Mouse (Mus musculus): ENCODE measurements around the gene Rps26. TPM values are rescaled to one million over a fixed set of nuclear protein-coding genes. Genes with fewer than 3 reads are reported as not detected.
A peak's percentile ranks its signal among the peaks of the same experiment; 100 is the strongest.

Gene Rps26
- polyA plus RNA-seq, 1 experiment from 2014 or later = 359 TPM

DNA sequence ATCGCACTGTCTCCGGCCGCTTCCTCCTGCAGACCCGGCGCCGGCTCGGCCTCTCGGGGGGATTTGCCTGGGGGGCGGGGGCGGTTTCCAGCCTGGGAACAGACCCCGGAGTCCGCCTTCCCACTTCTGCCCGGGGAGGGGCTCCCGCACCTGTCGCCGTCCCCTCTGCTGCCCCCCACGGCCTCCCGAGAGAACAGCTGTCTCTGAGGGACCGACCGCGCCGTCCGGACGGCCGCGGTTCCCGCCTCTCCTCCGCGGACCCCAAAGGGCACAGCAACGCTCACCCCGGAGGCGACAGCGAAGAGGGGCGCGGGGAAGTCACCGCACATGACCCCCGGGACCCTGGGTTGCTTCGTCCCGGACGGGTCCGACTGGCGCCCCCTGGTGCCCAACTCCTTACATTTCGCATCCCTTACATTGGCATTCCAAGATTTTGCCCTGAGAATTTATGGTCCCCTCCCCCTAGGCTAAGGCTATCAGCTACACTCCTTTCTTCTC lies 36.3 kb downstream of the Rps26 start:
- H3K9me3 ChIP-seq = no peaks in the 10 kb centered on the region
- no peak overlapping the region; the same call in 1 of the 2 replicates for H3K27ac ChIP-seq (replicated peaks)
- H3K4me1 ChIP-seq (replicated peaks) = peaks cover 18% of the 10 kb centered on the region
- no peaks in the 10 kb centered on the region for H3K36me3 ChIP-seq
- H3K27me3 ChIP-seq = peaks cover 38% of the 10 kb centered on the region
- ATAC-seq (ENCODE audit: low FRiP score, low read depth) = peak; percentile 62
- H3K4me2 ChIP-seq = peak overlapping the region; percentile 99
- peak overlapping the region; percentile 71 for H3K4me3 ChIP-seq
- peak overlapping the region; percentile 42 for H3K9ac ChIP-seq
- under 1% methylated on average over 43 of the region's 43 CpGs for WGBS

GRCm38 (mm10) chr10:128589464-128590192 lies 36.9 kb downstream of the Rps26 start, which contains the start of gene Erbb3:
Erbb3 (minus strand) TSS chr10:128589652.
- Histone ChIP-seq H3K27ac (replicated peaks) (no peak within 1 kb of the TSS; the same call in 1 of the 2 replicates), H3K4me1 (replicated peaks) (peaks cover 18% of the 10 kb centered on the region), H3K27me3 (peaks cover 39% of the 10 kb centered on the region), H3K4me3 (peak within 1 kb of the TSS; percentile 71), H3K36me3 (no peaks in the 10 kb centered on the region), H3K9ac (peak within 1 kb of the TSS; percentile 42), H3K4me2 (peak within 1 kb of the TSS; percentile 99), H3K9me3 (no peaks in the 10 kb centered on the region)
- under 1% methylated on average over 43 of the region's 43 CpGs for WGBS
- ATAC-seq (ENCODE audit: low FRiP score, low read depth) = peak; percentile 21; the same call in 1 of the 2 replicates

GRCm38 (mm10) chr10:128588775-128589463 lies 37.6 kb downstream of the Rps26 start:
- Histone ChIP-seq H3K27me3 (peaks cover 42% of the 10 kb centered on the region), H3K36me3 (no peaks in the 10 kb centered on the region), H3K4me1 (replicated peaks) (peaks cover 18% of the 10 kb centered on the region), H3K4me2 (peak overlapping the region; percentile 99), H3K9ac (peak overlapping the region; percentile 42; the same call in 1 of the 2 replicates), H3K9me3 (no peaks in the 10 kb centered on the region), H3K27ac (replicated peaks) (no peak overlapping the region), H3K4me3 (peak overlapping the region; percentile 71)
- 1% methylated on average over 23 of the region's 23 CpGs for WGBS
- ATAC-seq (ENCODE audit: low FRiP score, low read depth) = peak; percentile 19; the same call in 1 of the 2 replicates

- H3K27me3 ChIP-seq = peaks cover 42% of the 10 kb centered on the region
- no peak overlapping the region for H3K4me3 ChIP-seq
- 33% methylated on average over 1 of the region's 1 CpGs for WGBS
- peaks cover 18% of the 10 kb centered on the region for H3K4me1 ChIP-seq (replicated peaks)
- H3K27ac ChIP-seq (replicated peaks) = no peak overlapping the region
- no peak overlapping the region for H3K9ac ChIP-seq
- H3K4me2 ChIP-seq = no peak overlapping the region
- H3K9me3 ChIP-seq = no peaks in the 10 kb centered on the region
- ATAC-seq (ENCODE audit: low FRiP score, low read depth) = no peak
- H3K36me3 ChIP-seq = no peaks in the 10 kb centered on the region
Measured at GRCm38 (mm10) chr10:128588136-128588535, 38.4 kb downstream of the Rps26 start.

GRCm38 (mm10) chr10:128587697-128588096 lies 38.9 kb downstream of the Rps26 start:
- 0 out of 2 replicates have a peak, but pooled peaks have one; percentile 25 for ATAC-seq (ENCODE audit: low FRiP score, low read depth)
- Histone ChIP-seq H3K4me3 (no peak overlapping the region), H3K9ac (no peak overlapping the region), H3K4me1 (replicated peaks) (peaks cover 18% of the 10 kb centered on the region), H3K27ac (replicated peaks) (no peak overlapping the region), H3K4me2 (no peak overlapping the region), H3K27me3 (peaks cover 42% of the 10 kb centered on the region), H3K9me3 (no peaks in the 10 kb centered on the region), H3K36me3 (no peaks in the 10 kb centered on the region)
- WGBS = 54% methylated on average over 8 of the region's 8 CpGs

DNA sequence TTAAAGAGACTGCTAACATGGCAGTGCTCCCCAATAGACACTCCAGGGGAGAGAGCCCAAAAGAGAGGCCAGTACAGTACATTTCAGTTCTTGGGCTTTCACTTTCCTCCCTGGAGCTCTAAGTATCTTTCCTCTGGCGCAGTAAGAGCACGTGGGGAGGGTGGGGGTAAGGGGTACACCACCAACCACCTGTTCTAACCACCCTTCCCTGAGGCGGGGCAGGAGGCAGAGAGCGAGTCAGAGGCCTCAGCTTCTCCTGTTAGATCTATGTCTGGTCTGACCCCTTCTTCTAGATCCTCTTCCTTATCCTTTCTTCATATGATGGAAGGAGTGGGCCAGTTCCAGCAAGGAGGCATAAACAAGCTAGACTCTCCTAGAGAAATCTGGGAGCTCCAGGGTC lies 39.4 kb downstream of the Rps26 start:
- peaks cover 18% of the 10 kb centered on the region for H3K4me1 ChIP-seq (replicated peaks)
- WGBS = 50% methylated on average over 4 of the region's 4 CpGs
- no peak overlapping the region for H3K4me3 ChIP-seq
- peak overlapping the region; percentile 9; the same call in 1 of the 2 replicates for H3K4me2 ChIP-seq
- H3K9ac ChIP-seq = no peak overlapping the region
- H3K36me3 ChIP-seq = no peaks in the 10 kb centered on the region
- ATAC-seq (ENCODE audit: low FRiP score, low read depth) = no peak
- H3K9me3 ChIP-seq = no peaks in the 10 kb centered on the region
- no peak overlapping the region for H3K27ac ChIP-seq (replicated peaks)
- peaks cover 42% of the 10 kb centered on the region for H3K27me3 ChIP-seq

- Histone ChIP-seq H3K4me2 (peak overlapping the region; percentile 9; the same call in 1 of the 2 replicates), H3K9ac (no peak overlapping the region), H3K4me3 (no peak overlapping the region), H3K27ac (replicated peaks) (no peak overlapping the region), H3K9me3 (no peaks in the 10 kb centered on the region), H3K36me3 (no peaks in the 10 kb centered on the region), H3K27me3 (peaks cover 42% of the 10 kb centered on the region), H3K4me1 (replicated peaks) (peaks cover 18% of the 10 kb centered on the region)
- no peak for ATAC-seq (ENCODE audit: low FRiP score, low read depth)
- 0% methylated on average over 1 of the region's 1 CpGs for WGBS
Measured at GRCm38 (mm10) chr10:128586546-128586945, 40.0 kb downstream of the Rps26 start.

DNA sequence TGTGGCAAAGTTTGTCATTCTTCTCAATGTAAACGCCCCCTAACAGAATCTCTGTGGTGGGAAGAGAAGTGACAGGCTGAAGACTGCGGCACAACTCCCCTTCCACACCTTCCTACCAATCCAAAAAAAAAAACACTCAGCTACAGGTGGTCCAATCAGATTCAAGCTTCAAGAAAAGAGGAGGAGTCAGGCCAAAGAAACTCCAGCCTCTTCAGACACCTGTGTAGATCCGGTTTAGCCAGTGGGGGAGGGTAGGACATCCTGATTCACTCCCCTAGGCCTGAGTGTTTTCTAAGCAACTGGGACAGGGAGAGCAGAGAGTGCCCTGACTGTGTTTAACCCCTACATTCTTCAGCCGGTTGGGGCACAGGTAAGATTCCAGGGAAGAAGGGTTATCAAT lies 42.2 kb downstream of the Rps26 start:
- Histone ChIP-seq H3K27ac (replicated peaks) (no peak overlapping the region), H3K9ac (no peak overlapping the region), H3K4me2 (no peak overlapping the region), H3K4me3 (no peak overlapping the region), H3K9me3 (no peaks in the 10 kb centered on the region), H3K4me1 (replicated peaks) (peaks cover 5% of the 10 kb centered on the region), H3K27me3 (peaks cover 38% of the 10 kb centered on the region), H3K36me3 (no peaks in the 10 kb centered on the region)
- 12% methylated on average over 4 of the region's 4 CpGs for WGBS
- ATAC-seq (ENCODE audit: low FRiP score, low read depth) = no peak

DNA sequence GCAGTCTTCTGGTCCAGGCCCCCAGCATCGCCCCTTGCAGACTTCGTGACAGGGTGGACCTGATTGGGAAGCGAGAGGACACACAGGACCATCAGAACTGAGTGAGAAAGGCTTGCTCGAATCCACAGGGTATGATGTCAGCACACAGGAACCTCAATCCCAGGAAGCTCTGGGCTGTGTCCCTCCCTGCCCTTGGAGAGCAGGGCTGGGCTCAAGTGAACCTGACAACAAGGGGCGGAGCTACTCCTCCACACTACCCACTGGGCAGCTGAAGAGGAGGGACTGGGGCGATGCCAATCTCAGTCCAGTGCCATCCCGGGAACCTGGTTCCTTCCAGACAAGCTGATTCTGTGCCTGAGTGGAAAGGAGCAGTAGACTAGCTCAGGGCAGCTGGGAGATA lies 42.9 kb downstream of the Rps26 start:
- 21% methylated on average over 7 of the region's 7 CpGs for WGBS
- no peaks in the 10 kb centered on the region for H3K4me1 ChIP-seq (replicated peaks)
- no peak for ATAC-seq (ENCODE audit: low FRiP score, low read depth)
- H3K27me3 ChIP-seq = peaks cover 33% of the 10 kb centered on the region
- H3K27ac ChIP-seq (replicated peaks) = no peak overlapping the region
- H3K36me3 ChIP-seq = no peaks in the 10 kb centered on the region
- H3K9ac ChIP-seq = no peak overlapping the region
- H3K4me2 ChIP-seq = no peak overlapping the region
- H3K9me3 ChIP-seq = no peaks in the 10 kb centered on the region
- H3K4me3 ChIP-seq = no peak overlapping the region

DNA sequence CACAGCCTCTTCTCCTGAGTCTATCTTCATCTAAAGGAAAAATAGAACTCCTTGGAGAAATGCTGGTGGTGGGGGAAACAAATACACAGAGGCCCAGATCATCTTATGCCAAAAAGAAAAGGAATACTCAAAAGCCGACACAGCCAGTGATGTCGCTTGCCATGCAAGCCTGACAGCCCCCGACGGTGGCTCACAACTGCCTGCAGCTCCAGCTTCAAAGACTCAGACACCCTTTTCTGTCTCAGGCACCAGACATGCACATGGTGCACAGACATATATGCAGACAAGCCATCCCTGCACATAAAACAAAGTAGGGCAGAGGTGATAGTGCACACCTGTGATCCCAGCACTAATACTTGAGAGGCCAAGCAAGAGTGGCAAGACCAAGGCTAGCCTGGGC lies 46.8 kb downstream of the Rps26 start:
- WGBS = 85% methylated on average over 4 of the region's 4 CpGs
- 0 out of 2 replicates have a peak, but pooled peaks cover 4% of the 10 kb centered on the region for H3K27me3 ChIP-seq
- no peak overlapping the region for H3K9ac ChIP-seq
- H3K4me1 ChIP-seq (replicated peaks) = no peaks in the 10 kb centered on the region
- no peaks in the 10 kb centered on the region for H3K9me3 ChIP-seq
- no peak overlapping the region for H3K4me2 ChIP-seq
- ATAC-seq (ENCODE audit: low FRiP score, low read depth) = no peak
- H3K27ac ChIP-seq (replicated peaks) = no peak overlapping the region
- no peaks in the 10 kb centered on the region for H3K36me3 ChIP-seq
- no peak overlapping the region for H3K4me3 ChIP-seq

DNA sequence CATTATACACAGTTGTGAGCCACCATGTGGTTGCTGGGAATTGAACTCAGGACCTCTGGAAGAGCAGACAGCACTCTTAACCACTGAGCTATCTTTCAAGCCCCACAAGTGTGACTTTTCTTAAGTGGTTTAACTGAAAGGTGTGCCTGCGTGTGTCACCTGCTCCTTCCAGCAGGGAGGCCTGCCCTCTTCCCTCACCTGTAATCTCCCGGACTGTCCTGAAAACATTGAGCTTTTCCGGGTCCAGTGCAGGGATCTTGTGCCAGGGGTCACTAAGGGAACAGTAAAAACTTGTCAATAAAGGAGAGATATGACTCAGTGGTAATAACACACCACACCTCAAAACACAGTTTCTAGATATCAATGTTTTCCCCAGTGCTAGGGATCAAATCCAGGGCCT lies 47.2 kb downstream of the Rps26 start:
- Histone ChIP-seq H3K4me3 (no peak overlapping the region), H3K4me2 (no peak overlapping the region), H3K9me3 (no peaks in the 10 kb centered on the region), H3K27ac (replicated peaks) (no peak overlapping the region), H3K4me1 (replicated peaks) (no peaks in the 10 kb centered on the region), H3K9ac (no peak overlapping the region), H3K36me3 (no peaks in the 10 kb centered on the region), H3K27me3 (no peaks in the 10 kb centered on the region)
- WGBS = 88% methylated on average over 3 of the region's 3 CpGs
- no peak for ATAC-seq (ENCODE audit: low FRiP score, low read depth)

GRCm38 (mm10) chr10:128578330-128578729 lies 48.2 kb downstream of the Rps26 start:
- no peak for ATAC-seq (ENCODE audit: low FRiP score, low read depth)

More at GRCm38 (mm10) chr10:128578330-128578729, 48.2 kb downstream of the Rps26 start:
- H3K9ac ChIP-seq = no peak overlapping the region
- H3K36me3 ChIP-seq = no peaks in the 10 kb centered on the region
- H3K4me2 ChIP-seq = no peak overlapping the region
- no peak overlapping the region for H3K4me3 ChIP-seq
- no peaks in the 10 kb centered on the region for H3K27me3 ChIP-seq
- no peak overlapping the region for H3K27ac ChIP-seq (replicated peaks)
- H3K4me1 ChIP-seq (replicated peaks) = no peaks in the 10 kb centered on the region
- H3K9me3 ChIP-seq = no peaks in the 10 kb centered on the region
- 85% methylated on average over 11 of the region's 11 CpGs for WGBS

Data from hindbrain, embryonic 15.5 days (tissue).